Mouse (Mus musculus) thymus, postnatal 0 days (tissue): ENCODE results near the gene Dnaaf1. TPM values are rescaled to one million over a fixed set of nuclear protein-coding genes. Genes with fewer than 3 reads are reported as not detected.

ENCODE experiments used
- DNase-seq: peaks from one replicate; pipeline ENCODE4 v3.0.0-alpha.2; 2015; ENCODE audit warnings: low spot score
- polyA plus RNA-seq: library from polyadenylated mRNA; unstranded; fragments of >200 nt; fragmentation: Nextera tagmentation; extraction: Ambion mirVana; gene quantifications from 2 replicates; pipeline ENCODE4 v1.2.1, GENCODE M21; 2015

Gene Dnaaf1
- polyA plus RNA-seq, 1 experiment from 2014 or later, result 1.6 TPM

DNA sequence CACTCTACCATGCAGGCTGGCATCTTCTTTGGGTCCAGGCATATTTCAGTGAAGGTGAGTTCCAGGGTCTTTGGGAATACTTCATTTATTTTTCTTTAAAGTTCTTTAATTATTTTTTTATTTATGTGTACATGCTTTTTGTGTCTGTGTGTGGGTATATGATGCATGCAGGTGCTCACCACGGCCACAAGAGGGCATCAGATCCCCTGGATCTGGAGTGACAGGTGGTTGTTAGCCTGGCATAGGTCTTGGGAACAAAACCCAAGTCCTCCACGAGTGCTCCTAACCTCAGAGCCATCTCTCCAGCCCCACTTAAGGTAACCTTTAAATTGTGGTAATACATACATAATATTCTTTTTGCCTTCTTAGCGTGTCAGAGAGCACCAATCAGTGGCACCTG is 71.2 kb downstream of the Dnaaf1 start:
- DNase-seq, result no peak

DNA sequence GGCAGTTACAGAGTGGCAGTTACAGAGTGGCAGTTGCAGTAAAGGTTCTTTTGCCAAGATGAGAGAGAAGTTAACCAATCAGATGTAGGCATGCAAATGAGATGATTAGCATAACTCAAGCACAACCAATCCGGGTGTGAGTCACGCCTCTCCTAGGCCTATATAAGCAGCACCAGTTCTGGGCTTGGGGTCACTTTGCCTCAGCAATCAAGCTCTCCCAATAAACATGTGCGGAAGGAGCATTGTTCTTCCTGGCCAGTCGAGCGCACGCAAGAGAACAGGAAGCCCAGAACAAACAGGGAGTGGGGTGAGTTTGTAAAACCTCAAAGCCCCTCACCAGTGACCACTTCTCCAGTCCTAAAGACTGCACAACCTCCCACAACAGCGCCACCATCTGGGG is 71.8 kb downstream of the Dnaaf1 start:
- no peak for DNase-seq

Other genes with a start within 250 kb of the Dnaaf1 start
- gene Hsbp1, start 230.7 kb upstream of the Dnaaf1 start, polyA plus RNA-seq, result 244 and 246 TPM in 2 replicates
- gene Mlycd, start 180.4 kb upstream of the Dnaaf1 start, polyA plus RNA-seq, result 11.6 and 13.4 TPM in 2 replicates
- gene Osgin1, start 141.1 kb upstream of the Dnaaf1 start, polyA plus RNA-seq, result 1.4 and 1.6 TPM in 2 replicates
- 0.12 TPM in 2 replicates for gene Necab2, start 128.5 kb upstream of the Dnaaf1 start, polyA plus RNA-seq
- gene Slc38a8, start 73.5 kb upstream of the Dnaaf1 start, polyA plus RNA-seq, result 0.18 TPM in 1 of 2 replicates, not detected in the other
- gene Mbtps1, start 16.5 kb upstream of the Dnaaf1 start, polyA plus RNA-seq, result 88.5 and 92.3 TPM in 2 replicates
- gene Hsdl1, start 52 bp upstream of the Dnaaf1 start, polyA plus RNA-seq, result 185 and 200 TPM in 2 replicates
- 29.5 and 29.8 TPM in 2 replicates for gene Taf1c, start 30.0 kb downstream of the Dnaaf1 start, polyA plus RNA-seq
- gene Adad2, start 37.5 kb downstream of the Dnaaf1 start, polyA plus RNA-seq, result not detected in 2 replicates
- gene Kcng4, start 60.4 kb downstream of the Dnaaf1 start, polyA plus RNA-seq, result 0.04 and 0.07 TPM in 2 replicates
- 0.91 and 0.99 TPM in 2 replicates for gene Wfdc1, start 91.1 kb downstream of the Dnaaf1 start, polyA plus RNA-seq
- gene Atp2c2, start 124.8 kb downstream of the Dnaaf1 start, polyA plus RNA-seq, result 0.27 and 0.29 TPM in 2 replicates
- 9.0 and 9.2 TPM in 2 replicates for gene Tldc1, start 203.2 kb downstream of the Dnaaf1 start, polyA plus RNA-seq